Mouse (Mus musculus) myocyte (in vitro differentiated cells): ENCODE measurements around the gene Cmklr1.

Source experiments
- CEBPB ChIP-seq: IDR thresholded peaks from 2 replicates; pipeline ENCODE4 v1.6.1; 2011; ENCODE audit warnings: mild to moderate bottlenecking, moderate library complexity; ENCODE audit not compliant: poor library complexity, insufficient read depth, severe bottlenecking
- E2F4 ChIP-seq: IDR thresholded peaks from one replicate; pipeline ENCODE4 v1.6.1; 2011; ENCODE audit warnings: mild to moderate bottlenecking, control low read depth, moderate library complexity; ENCODE audit not compliant: insufficient read depth
- MYOG ChIP-seq, 3 experiments: IDR thresholded peaks; one replicate each; pipeline ENCODE4 v1.6.1; 2011; ENCODE audit warnings: control low read depth in 2 of 3, low read depth in 2 of 3, mild to moderate bottlenecking in 2 of 3; ENCODE audit not compliant: insufficient read length in 2 of 3, control insufficient read depth in 1 of 3, insufficient read depth in 1 of 3
- POLR2A ChIP-seq: IDR thresholded peaks from one replicate; pipeline ENCODE4 v1.6.1; 2011; ENCODE audit warnings: low read depth, mild to moderate bottlenecking, control low read depth, moderate library complexity; ENCODE audit not compliant: insufficient read length
- SRF ChIP-seq: IDR thresholded peaks from one replicate; pipeline ENCODE4 v1.6.1; 2011; ENCODE audit warnings: low read depth; ENCODE audit not compliant: control insufficient read depth, insufficient read length
- TCF12 ChIP-seq: IDR thresholded peaks from one replicate; pipeline ENCODE4 v1.6.1; 2011; ENCODE audit warnings: mild to moderate bottlenecking, control low read depth; ENCODE audit not compliant: poor library complexity, insufficient read depth, severe bottlenecking

DNA sequence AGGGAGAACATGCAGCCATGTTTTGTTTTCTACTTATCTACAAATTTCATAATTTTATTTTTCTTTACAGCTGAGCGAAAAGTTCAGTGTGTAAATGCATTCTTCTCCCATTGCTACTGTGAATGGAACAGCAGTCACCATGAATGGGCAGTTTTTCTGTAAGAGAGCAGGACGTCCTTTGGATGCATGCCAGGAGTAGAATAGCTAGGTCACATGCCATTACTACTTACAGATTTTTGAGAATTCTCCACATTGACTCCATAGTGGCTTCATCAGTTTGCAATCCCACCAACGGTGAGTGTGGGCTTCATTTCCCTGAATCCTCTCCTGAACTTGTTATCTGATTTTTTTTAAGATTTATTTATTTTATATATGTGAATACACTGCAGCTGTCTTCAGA, 19.9 kb upstream of the Cmklr1 start:
- TF ChIP-seq POLR2A = no peak
- TF ChIP-seq MYOG (IDR thresholded peaks at IDR 0.05; ENCODE audit: control insufficient read depth in 1 of 3, insufficient read depth in 1 of 3, insufficient read length in 2 of 3, low read depth in 2 of 3) = no peak
- TF ChIP-seq CEBPB = no peak
- TF ChIP-seq E2F4 = no peak
- no peak for TF ChIP-seq SRF
- TF ChIP-seq TCF12 = no peak
